Mouse (Mus musculus): Measurements from ENCODE around the gene Vps9d1.
"Not testable (repeated sequence)": the region's sequence is repeated elsewhere in the genome, so short reads cannot be mapped to it uniquely, and the experiment has no call there.

Vps9d1 gene

DNA sequence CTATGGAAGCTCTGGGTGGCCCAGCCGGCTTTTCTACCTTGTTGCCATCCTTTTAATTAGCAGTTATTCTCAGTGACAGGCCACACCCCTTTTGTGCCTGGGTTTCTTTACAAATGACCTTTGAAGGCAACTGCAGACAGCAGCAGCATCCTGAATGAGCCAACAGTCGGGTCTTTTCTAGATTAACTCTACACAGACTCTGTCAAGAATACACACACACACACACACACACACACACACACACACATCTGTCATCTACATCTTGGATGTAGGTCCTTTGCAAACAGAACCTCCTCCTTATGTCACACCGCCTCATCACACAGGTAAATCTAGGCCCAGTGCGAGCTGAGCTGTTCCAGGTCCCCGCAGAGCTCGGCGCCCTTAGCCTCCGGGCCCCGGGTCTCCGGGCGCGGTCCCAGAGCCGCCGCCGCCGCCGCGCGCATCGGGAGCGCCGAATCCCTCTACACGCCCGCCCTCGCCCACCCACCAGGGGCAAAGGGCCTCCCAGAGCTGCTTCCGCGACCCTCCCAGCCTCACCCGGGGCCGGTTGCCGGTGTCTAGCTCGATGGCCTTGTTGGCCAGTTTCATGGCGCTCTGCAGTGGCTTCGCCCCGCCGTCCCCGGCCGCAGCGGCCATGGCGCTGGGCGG, 573 bp downstream of the Vps9d1 start:
- peak; percentile 19 for DNase-seq (ENCODE audit: low read depth, low spot score)

DNA sequence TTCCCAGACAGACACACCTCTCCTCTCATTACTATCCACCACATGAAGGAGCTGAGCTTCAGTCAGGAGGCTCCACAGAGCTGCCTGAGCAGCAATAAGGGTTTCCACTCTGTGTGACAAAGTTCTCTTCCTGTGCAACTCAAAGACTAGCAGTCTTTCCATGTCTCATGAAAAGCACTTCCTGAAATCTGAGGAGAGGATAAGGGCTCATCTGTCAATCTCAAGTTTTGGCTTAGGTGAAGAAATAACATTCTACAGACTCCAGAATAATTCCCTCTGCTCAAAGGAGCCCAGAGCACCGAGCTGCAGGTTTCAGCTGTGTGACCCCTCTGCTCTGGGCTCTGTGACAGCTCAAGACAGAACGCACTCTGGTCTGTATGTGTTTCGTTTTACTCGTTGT, 1.2 kb downstream of the Vps9d1 start:
- DNase-seq (ENCODE audit: low read depth, low spot score) = peak; percentile 49

DNA sequence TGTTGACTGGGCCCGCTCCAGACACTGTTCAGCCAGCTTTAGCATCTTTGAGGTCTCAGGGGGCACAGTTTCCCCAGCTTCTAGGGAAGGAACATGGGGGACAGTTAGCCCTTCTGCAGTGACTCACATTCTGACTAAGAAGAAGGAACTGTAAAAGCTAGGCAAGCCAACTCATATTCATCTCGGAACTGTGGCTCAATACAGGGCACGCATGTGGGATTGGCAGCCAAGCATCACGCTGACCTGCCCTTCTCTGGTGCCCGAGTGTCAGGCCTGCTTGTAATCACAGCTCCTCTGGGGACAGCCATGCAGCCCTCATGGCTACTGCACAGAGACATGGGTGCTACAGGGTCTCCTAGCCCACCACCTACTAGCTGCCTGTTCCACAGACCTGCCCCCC, 3.2 kb downstream of the Vps9d1 start:
- no peak for DNase-seq (ENCODE audit: low read depth, low spot score)

DNA sequence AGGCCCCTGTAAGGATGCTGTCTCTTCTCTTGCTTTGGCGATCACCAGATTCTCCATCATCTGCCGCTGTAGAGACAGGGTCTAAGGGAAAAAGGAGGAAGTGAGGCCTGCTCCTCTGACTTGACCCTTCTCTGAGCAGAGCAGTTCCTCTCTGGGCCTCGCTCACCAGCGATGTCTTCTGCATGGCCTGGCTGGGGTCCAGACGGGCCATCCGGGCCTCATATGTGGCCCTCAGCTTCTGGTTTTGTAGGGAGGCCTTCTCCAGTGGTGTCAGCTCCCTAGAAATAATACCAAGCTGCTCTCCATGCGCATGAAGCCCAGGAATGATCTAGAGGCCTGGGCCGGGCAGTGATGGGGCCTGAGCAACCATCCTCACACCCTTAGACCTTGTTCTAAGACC, 5.6 kb downstream of the Vps9d1 start:
- no peak for DNase-seq (ENCODE audit: low read depth, low spot score)

DNA sequence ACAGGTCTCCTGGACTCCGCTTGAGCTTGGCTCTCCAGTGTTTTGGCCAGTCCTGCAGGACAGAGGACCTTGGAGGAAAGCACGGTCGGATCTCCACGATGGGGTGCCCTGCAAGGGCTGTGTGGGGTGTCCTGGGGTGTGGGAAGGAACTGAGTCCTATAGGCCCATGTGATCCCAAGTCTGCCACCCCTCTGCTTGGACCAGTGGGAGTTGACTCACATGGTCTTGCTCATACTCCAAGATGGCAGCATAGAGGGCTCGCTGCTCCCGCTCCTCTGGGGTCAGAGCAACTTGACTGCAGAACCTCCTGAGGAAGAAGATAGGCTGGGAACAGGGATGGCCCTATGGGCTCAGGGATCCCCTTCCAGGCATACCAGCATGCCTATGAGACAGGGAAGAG, 6.4 kb downstream of the Vps9d1 start:
- DNase-seq (ENCODE audit: low read depth, low spot score) = no peak

DNA sequence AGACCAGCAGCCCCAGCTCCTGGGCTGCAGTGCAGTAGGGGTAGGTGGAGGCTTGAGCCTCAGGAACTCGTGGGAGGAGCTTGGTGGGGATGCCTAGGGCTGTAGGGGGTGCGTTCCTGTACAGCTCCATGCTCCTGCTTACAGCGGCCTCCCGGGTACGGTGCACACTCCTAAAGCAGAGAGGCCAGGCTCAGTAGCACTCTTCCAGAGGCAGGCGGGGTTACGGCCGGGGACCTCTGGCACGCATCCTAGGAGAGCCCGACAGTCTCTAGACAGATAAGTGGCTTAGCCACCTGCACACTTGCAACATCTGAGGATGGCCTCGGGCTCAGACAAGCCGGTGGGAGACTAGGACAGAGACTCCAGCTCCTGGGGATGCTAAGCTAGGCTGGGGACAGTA, 8.6 kb downstream of the Vps9d1 start:
- no peak for DNase-seq (ENCODE audit: low read depth, low spot score)

- no peak for DNase-seq (ENCODE audit: low read depth, low spot score)
Observed at GRCm38 (mm10) chr8:123244382-123244781, 9.8 kb downstream of the Vps9d1 start.

GRCm38 (mm10) chr8:123243053-123243452, 11.1 kb downstream of the Vps9d1 start:
- no peak for DNase-seq (ENCODE audit: low read depth, low spot score)

DNA sequence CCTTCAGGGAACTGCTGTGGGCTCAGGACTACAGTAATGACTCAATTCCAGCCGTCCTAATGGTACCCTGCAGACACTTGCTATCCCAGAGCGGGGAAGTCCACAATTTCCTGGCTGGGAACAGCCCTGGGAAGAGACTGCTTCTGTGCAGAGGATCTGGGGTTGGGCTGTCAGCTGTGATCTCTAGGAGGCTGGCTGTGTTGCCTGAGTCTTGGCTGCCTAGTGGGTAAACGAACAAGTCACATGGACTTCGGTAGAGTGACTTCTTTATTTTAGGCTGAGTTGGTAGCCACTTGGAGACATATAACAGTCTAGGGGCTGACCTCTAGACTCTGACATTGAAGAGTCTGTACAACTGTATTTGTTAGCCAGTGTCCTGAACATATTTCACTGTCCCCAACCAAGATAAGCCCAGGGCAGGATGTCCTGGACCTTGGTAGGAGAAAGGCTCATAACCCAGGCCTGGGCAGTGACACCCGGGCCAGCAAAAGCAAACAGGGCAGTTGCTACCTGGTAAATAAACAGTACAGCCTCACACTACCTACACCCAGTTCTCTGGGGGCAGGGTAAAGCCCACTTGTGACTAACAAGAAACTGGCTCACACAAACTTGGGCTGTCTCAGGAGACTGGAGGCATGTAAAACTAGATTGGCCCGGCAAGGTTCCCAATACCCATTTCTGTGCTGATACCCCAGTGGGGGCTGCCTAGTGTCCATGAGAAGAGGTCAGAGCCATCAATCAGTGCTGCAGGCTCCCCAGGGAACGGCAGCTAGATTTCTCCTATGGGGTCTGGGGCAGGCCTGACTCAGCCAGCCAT, 11.8 kb downstream of the Vps9d1 start:
- no peak for DNase-seq (ENCODE audit: low read depth, low spot score)

DNA sequence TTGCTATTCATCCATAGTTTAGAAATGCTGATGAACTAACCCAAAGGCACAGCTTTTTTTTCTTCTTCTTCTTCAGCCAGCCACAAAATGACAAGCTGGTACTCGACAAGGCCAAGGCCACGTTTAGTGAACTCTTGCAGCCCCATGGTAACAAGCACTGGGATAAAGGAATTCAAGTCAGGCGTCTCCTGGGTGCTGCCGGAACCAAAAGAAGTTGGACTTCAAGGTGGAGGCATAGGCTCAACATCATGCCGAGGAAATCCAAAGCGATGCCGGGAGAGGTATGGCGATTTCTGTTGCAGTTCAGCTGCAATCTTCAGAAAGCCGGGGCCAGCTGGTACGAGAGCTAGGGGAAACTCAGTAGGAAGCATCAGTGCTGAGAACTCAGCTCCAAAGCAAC, 14.8 kb downstream of the Vps9d1 start:
- DNase-seq (ENCODE audit: low read depth, low spot score) = no peak

DNA sequence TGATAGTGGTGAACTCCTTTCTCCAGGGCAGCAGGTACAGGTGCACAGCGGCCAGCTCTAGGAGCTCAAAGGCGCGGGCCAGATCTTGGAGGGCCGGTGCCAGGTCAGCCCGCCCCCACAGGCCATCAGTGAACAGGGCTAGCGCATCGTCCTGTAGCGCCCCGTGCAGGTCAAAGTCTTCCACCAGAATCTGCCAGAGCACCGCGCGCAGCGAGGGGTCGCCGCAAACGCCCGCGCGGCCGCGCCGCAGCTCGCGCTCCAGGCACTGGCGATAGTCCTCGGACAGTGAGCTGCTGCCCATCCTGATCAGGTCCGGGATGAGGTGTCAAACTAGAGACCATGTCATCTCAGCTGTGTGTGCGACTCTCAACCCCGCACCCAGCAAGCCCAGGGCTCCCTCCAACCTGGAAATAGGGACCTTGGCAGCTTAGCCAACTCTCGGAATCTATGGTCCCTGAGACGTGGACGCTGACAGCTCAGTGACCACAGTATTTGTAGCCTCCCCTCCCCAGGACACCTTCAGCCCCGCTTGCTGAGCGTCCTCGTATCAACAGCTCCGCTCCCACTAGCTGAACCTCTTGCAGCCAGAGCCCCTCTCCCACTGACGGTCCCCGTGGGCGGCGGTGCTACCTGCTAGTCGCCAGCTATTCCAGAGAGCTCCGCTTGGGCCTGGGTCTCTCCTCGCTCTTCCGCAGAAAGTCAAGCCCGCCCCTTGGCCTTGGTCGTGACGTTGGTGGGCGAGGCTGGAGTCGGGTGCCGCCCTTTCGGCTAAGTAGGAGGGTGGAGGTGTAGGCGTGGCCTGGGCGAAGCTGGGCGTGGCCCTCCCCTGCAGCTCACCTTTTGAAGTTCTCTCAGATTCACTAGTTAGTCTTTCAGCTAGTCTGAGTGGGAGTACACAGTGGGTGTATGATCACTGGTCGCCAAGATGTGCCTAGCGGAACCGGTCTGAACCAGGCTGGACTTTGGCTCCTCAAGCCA, 18.3 kb downstream of the Vps9d1 start, which contains the start of gene Spata2l:
Gene Spata2l (minus strand): TSS at position 714 of the 978 bp plus-strand sequence.
- DNase-seq (ENCODE audit: low read depth, low spot score) = peak; percentile 78

GRCm38 (mm10) chr8:123234918-123235519, 19.1 kb downstream of the Vps9d1 start:
- no peak for DNase-seq (ENCODE audit: low read depth, low spot score)

DNA sequence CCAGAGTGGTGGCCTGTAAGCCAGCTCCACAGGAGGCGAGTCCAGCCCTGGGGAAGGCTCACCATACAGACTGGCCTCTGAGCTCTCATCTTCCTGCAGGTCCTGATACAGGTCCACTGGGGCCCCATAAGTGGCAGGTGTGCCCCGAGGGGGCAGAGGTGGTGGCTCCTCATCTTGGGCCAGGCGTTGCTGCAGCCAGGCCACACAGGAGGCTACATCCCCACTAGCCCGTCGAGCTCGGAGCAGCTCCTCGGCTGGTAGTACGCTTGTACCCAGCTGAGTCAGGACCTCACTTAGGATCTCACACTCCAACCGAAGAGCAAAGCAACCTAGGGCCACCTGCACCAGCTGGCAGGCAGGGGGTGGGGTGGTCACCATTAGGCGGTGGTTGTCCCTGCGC, 20.4 kb downstream of the Vps9d1 start:
- no peak for DNase-seq (ENCODE audit: low read depth, low spot score)

DNA sequence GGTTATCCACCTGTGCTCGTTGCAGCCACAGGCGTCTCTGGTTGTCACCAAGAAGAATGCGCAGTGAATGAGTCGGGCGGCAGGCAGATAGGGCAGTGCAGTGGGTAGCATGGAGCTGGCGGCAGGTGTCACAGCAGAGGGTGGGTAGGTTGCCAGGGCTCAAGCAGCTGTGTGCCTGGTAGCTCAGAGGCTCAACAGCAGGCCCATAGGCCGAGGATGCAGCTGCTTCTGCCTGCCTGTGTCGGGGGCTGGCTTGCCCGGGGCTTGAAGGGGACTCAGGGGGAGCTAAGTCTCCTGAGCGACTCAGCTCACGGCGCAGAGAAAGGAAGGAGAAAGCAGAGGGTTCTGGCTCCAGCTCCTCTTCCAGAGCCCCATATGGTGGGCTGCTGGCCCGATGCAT, 20.8 kb downstream of the Vps9d1 start:
- DNase-seq (ENCODE audit: low read depth, low spot score) = no peak

DNA sequence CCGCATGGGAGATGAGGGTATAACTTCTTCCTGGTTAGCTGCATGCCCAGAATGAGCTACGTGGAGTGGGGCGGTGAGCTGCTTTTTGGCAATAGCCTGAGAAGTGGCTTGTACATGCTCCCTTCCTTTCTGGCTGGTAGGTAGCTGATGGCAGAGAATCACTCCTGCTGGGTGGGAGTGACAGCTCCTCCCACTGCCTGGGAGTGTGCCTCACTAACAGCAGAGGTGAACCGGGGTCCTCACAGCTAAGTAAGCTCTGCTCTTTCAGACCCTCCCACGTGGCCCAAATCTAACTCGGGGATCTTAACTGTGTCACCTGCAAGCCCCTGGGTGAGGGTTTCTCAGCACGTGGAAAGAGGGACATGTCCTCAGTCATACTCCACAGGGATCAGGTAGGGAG, 21.6 kb downstream of the Vps9d1 start:
- no peak for DNase-seq (ENCODE audit: low read depth, low spot score)

DNA sequence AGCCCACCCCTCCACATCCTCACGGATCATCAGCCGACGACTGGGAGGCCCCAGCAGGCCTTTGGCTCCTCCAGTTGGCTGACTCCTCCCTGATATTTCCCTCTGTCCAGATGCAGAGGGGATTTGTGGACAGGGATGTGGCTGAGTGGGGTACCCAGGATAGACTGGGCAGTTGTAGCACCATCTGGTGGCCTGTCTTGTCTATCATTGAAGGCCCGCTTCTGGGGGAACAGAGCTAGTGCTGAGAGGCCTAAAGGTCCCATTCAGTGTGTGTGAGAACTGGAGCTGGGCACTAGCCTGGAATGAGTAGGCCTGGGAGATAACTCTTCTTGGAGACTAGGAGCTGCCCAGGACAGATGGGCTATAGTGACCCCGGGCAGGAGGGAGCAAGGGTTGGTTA, 22.4 kb downstream of the Vps9d1 start:
- DNase-seq (ENCODE audit: low read depth, low spot score) = no peak

DNA sequence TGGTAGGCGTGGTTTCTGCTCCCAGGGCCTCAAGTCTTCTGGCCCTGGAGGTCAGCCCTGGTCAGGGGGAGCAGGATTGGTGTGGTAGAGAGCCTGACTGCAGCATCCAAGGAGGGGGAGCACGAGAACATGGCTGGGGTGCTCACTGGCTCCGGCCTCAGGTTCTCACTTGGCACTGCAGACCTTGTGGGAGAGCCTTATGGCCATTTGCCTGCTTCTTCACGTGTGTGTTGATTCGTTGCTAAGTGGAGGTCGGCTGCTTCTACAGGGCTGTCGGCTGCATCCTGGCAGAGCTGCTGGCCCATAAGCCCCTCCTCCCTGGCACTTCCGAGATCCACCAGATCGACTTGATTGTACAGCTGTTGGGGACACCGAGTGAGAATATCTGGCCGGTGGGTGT, 23.8 kb downstream of the Vps9d1 start:
- not testable (repeated sequence) for DNase-seq (ENCODE audit: low read depth, low spot score)

DNA sequence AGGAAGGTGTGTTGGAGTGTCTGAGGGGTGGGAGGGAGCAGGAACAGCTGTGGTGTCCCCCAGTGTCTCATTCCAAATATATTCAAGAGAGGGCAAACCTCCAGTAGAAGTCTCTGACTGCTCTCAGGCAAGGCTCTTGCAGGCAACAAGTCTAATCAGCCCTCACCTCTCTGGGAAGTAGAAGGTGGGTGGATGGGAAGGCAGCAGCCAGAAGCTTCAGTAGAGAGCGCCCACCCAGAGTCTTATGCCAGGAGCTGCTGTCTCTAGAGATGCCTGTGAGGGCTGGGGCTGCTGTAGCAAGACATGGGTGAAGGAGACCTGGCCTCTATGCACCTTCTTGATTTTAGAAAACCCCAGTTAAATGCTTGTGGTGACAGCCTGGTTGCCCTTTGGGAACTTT, 25.7 kb downstream of the Vps9d1 start:
- no peak for DNase-seq (ENCODE audit: low read depth, low spot score)

GRCm38 (mm10) chr8:123224278-123225266, 29.6 kb downstream of the Vps9d1 start, which contains the start of gene Cdk10:
Gene Cdk10 (plus strand): TSS chr8:123224842.
- DNase-seq (ENCODE audit: low read depth, low spot score) = peak; percentile 94

GRCm38 (mm10) chr8:123220917-123221316, 33.2 kb downstream of the Vps9d1 start:
- peak; percentile 91 for DNase-seq (ENCODE audit: low read depth, low spot score)
